Mouse (Mus musculus) ES-Bruce4 (cell line): ENCODE results near the gene Zbtb20.

Experiments
- CTCF ChIP-seq: IDR thresholded peaks from one replicate; pipeline ENCODE4 v1.8.1; 2011; ENCODE audit warnings: low read depth, low read length
- EP300 ChIP-seq: IDR thresholded peaks from 2 replicates; pipeline ENCODE4 v1.6.1; 2011; ENCODE audit warnings: low read depth, low read length; ENCODE audit not compliant: insufficient read depth

- TF ChIP-seq EP300 (no peak), CTCF (no peak)
Observed at GRCm38 (mm10) chr16:43309968-43310431, 434.3 kb downstream of the Zbtb20 start.
